Mouse (Mus musculus) ES-E14 (cell line): ENCODE measurements around the gene Slc38a8. TPM values are rescaled to one million over a fixed set of nuclear protein-coding genes. Genes with fewer than 3 reads are reported as not detected.

Experiments used
- DNase-seq: peaks from one replicate; pipeline ENCODE4 v3.0.0-alpha.2; 2013; ENCODE audit warnings: low read depth, low spot score
- H3K27ac ChIP-seq: 2 replicates; pipeline ENCODE4 v1.5.1; 2012; ENCODE audit warnings: low read depth, mild to moderate bottlenecking, low read length, moderate library complexity, mixed read lengths; ENCODE audit not compliant: poor library complexity, insufficient read depth, severe bottlenecking
- H3K36me3 ChIP-seq: 2 replicates; pipeline ENCODE4 v1.6.1; 2012; ENCODE audit warnings: mild to moderate bottlenecking, low read length, moderate library complexity, mixed read lengths; ENCODE audit not compliant: control insufficient read depth, poor library complexity, insufficient read depth, severe bottlenecking
- H3K4me1 ChIP-seq, 2 experiments: fragments of 150-350 bp in 1 of 2; sonication (generic) in 1 of 2; 2 replicates each; pipeline ENCODE4 v1.6.1; 2012; ENCODE audit warnings: low read length in 2 of 2, mild to moderate bottlenecking in 1 of 2, mixed read lengths in 1 of 2; ENCODE audit not compliant: control insufficient read depth in 2 of 2, insufficient read depth in 2 of 2, poor library complexity in 1 of 2
- H3K4me3 ChIP-seq, 2 experiments: fragments of 150-350 bp in 1 of 2; sonication (generic) in 1 of 2; 2 replicates each; pipeline ENCODE4 v1.5.1; 2012; ENCODE audit warnings: low read length in 2 of 2, low read depth in 1 of 2, mild to moderate bottlenecking in 1 of 2, mixed read lengths in 1 of 2; ENCODE audit not compliant: insufficient read depth in 1 of 2, poor library complexity in 1 of 2, severe bottlenecking in 1 of 2
- H3K9ac ChIP-seq: 2 replicates; pipeline ENCODE4 v1.6.1; 2012; ENCODE audit warnings: low read depth, mild to moderate bottlenecking, low read length, mixed read lengths; ENCODE audit not compliant: poor library complexity, insufficient read depth, severe bottlenecking
- H3K9me3 ChIP-seq: fragments of 150-350 bp; sonication (generic); 2 replicates; pipeline ENCODE4 v1.6.1; 2012; ENCODE audit warnings: low read depth, mild to moderate bottlenecking, low read length; ENCODE audit not compliant: control insufficient read depth, insufficient read depth
- CHD2 ChIP-seq: IDR thresholded peaks from 2 replicates; pipeline ENCODE4 v1.6.1; 2014; ENCODE audit warnings: mild to moderate bottlenecking, low read depth, low read length, inconsistent platforms
- HCFC1 ChIP-seq: IDR thresholded peaks from 2 replicates; pipeline ENCODE4 v1.6.1; 2012; ENCODE audit warnings: low read length, inconsistent platforms, borderline replicate concordance; ENCODE audit not compliant: insufficient read depth
- MAFK ChIP-seq: IDR thresholded peaks from 2 replicates; pipeline ENCODE4 v1.6.1; 2014; ENCODE audit warnings: mild to moderate bottlenecking, low read depth, low read length, inconsistent platforms; ENCODE audit not compliant: insufficient read depth
- ZC3H11A ChIP-seq: IDR thresholded peaks from 2 replicates; pipeline ENCODE4 v1.6.1; 2012; ENCODE audit warnings: low read depth, mild to moderate bottlenecking, inconsistent platforms, low read length, borderline replicate concordance
- ZNF384 ChIP-seq: IDR thresholded peaks from 2 replicates; pipeline ENCODE4 v1.6.1; 2012; ENCODE audit warnings: low read depth, low read length, inconsistent platforms
- in situ Hi-C, 2 experiments: fragments of 600-800 bp; cut with MboI; formaldehyde crosslinking; loops; one replicate each; pipeline ENCODE4 v1.15.1; 2025; ENCODE audit warnings: low sequenced_read_pairs in 2 of 2, inconsistent platforms in 1 of 2; ENCODE audit not compliant: unreplicated experiment in 2 of 2
- total RNA-seq: library from RNA; depleted of rRNA; stranded (reverse); fragments of 300-350 nt; gene quantifications from 2 replicates; pipeline ENCODE4 v1.2.3, GENCODE M21; 2012

Slc38a8 gene
- total RNA-seq, 1 experiment: 0.85 TPM

- Histone ChIP-seq H3K4me1 (peaks cover 0 to 14% of the 10 kb centered on the region in 2 experiments; a peak in 1 of 4 replicates), H3K9ac (no peak overlapping the region)
Measured at GRCm38 (mm10) chr8:119437506-119437905, 64.0 kb downstream of the Slc38a8 start.

GRCm38 (mm10) chr8:119436933-119437332 lies 64.6 kb downstream of the Slc38a8 start:
- H3K36me3 ChIP-seq: no peaks in the 10 kb centered on the region
- H3K27ac ChIP-seq: no peak overlapping the region
- H3K4me3 ChIP-seq: no peak overlapping the region
- peaks cover 0 to 14% of the 10 kb centered on the region in 2 experiments; a peak in 1 of 4 replicates for H3K4me1 ChIP-seq
- H3K9ac ChIP-seq: no peak overlapping the region
- in situ Hi-C loops: no loop called here
- TF ChIP-seq MAFK (no peak), ZNF384 (no peak), CHD2 (no peak), ZC3H11A (no peak), HCFC1 (no peak)
- H3K9me3 ChIP-seq: no peaks in the 10 kb centered on the region
- no peak for DNase-seq

More at GRCm38 (mm10) chr8:119437506-119437905, 64.0 kb downstream of the Slc38a8 start:
- Histone ChIP-seq H3K9me3 (no peaks in the 10 kb centered on the region), H3K27ac (no peak overlapping the region), H3K36me3 (no peaks in the 10 kb centered on the region), H3K4me3 (no peak overlapping the region)
- TF ChIP-seq ZNF384 (no peak), HCFC1 (no peak), CHD2 (no peak), MAFK (no peak), ZC3H11A (no peak)
- DNase-seq: no peak
- in situ Hi-C loops: no loop called here

GRCm38 (mm10) chr8:119436331-119436730 lies 65.2 kb downstream of the Slc38a8 start:
- Histone ChIP-seq H3K9ac (no peak overlapping the region), H3K4me3 (no peak overlapping the region), H3K4me1 (peaks cover 0 to 14% of the 10 kb centered on the region in 2 experiments; a peak in 1 of 4 replicates), H3K36me3 (no peaks in the 10 kb centered on the region), H3K9me3 (no peaks in the 10 kb centered on the region), H3K27ac (no peak overlapping the region)
- in situ Hi-C loops: no loop called here
- TF ChIP-seq MAFK (no peak), ZC3H11A (no peak), CHD2 (no peak), HCFC1 (no peak), ZNF384 (no peak)
- no peak for DNase-seq

GRCm38 (mm10) chr8:119435527-119435926 lies 66.0 kb downstream of the Slc38a8 start:
- H3K9me3 ChIP-seq: no peaks in the 10 kb centered on the region
- H3K4me3 ChIP-seq: no peak overlapping the region
- TF ChIP-seq ZC3H11A (no peak), MAFK (no peak), HCFC1 (no peak), CHD2 (no peak), ZNF384 (no peak)
- in situ Hi-C loops: no loop called here
- no peak overlapping the region for H3K27ac ChIP-seq
- peaks cover 0 to 8% of the 10 kb centered on the region in 2 experiments; a peak in 1 of 4 replicates for H3K4me1 ChIP-seq
- no peaks in the 10 kb centered on the region for H3K36me3 ChIP-seq
- no peak for DNase-seq
- no peak overlapping the region for H3K9ac ChIP-seq

GRCm38 (mm10) chr8:119434569-119434968 lies 66.9 kb downstream of the Slc38a8 start:
- no peak overlapping the region for H3K9ac ChIP-seq
- no peaks in the 10 kb centered on the region for H3K36me3 ChIP-seq
- no peak overlapping the region for H3K4me3 ChIP-seq
- DNase-seq: no peak
- no peak for TF ChIP-seq MAFK
- TF ChIP-seq CHD2: no peak
- no peak for TF ChIP-seq ZNF384
- no peak for TF ChIP-seq ZC3H11A
- TF ChIP-seq HCFC1: no peak
- no peak overlapping the region for H3K27ac ChIP-seq
- in situ Hi-C loops: no loop called here
- H3K9me3 ChIP-seq: no peaks in the 10 kb centered on the region
- peaks cover 0 to 5% of the 10 kb centered on the region in 2 experiments; a peak in 1 of 4 replicates for H3K4me1 ChIP-seq
